Mouse (Mus musculus) heart, postnatal 0 days (tissue): ENCODE measurements around the gene Scaf8. TPM values are rescaled to one million over a fixed set of nuclear protein-coding genes. Genes with fewer than 3 reads are reported as not detected.

Source experiments
- ATAC-seq: fragments of 200-750 bp; cut with Nextera tagmentation; 2 replicates; pipeline ENCODE4 v1.8.0; 2017; ENCODE audit warnings: low read depth, moderate number of reproducible peaks, moderate library complexity; ENCODE audit not compliant: insufficient read depth
- DNase-seq: peaks from one replicate; pipeline ENCODE4 v3.0.0-alpha.2; 2016; ENCODE audit warnings: low spot score
- H3K27ac ChIP-seq: fragments of 300-500 bp; sonication (generic); 2 replicates; pipeline ENCODE4 v1.5.1; 2014; ENCODE audit warnings: low read depth, mild to moderate bottlenecking
- H3K27me3 ChIP-seq: fragments of 300-500 bp; sonication (generic); 2 replicates; pipeline ENCODE4 v1.6.1; 2014; ENCODE audit warnings: low read length, mixed read lengths; ENCODE audit not compliant: control insufficient read depth, insufficient read depth
- H3K36me3 ChIP-seq: fragments of 300-500 bp; sonication (generic); replicated peaks from 2 replicates; pipeline ENCODE4 v1.6.1; 2014; ENCODE audit warnings: low read length, mixed read lengths; ENCODE audit not compliant: control insufficient read depth, insufficient read depth
- H3K4me1 ChIP-seq: fragments of 300-500 bp; sonication (generic); 2 replicates; pipeline ENCODE4 v1.6.1; 2014; ENCODE audit warnings: antibody characterized with exemption; ENCODE audit not compliant: control insufficient read depth, insufficient read depth
- H3K4me2 ChIP-seq: fragments of 300-500 bp; sonication (generic); 2 replicates; pipeline ENCODE4 v1.6.1; 2014; ENCODE audit warnings: low read depth, mild to moderate bottlenecking, low read length, moderate library complexity
- H3K4me3 ChIP-seq: fragments of 300-500 bp; sonication (generic); 2 replicates; pipeline ENCODE4 v1.5.1; 2014; ENCODE audit warnings: low read depth, low read length
- H3K9ac ChIP-seq: fragments of 300-500 bp; sonication (generic); replicated peaks from 2 replicates; pipeline ENCODE4 v1.6.1; 2014; ENCODE audit warnings: low read depth, low read length, mixed read lengths
- H3K9me3 ChIP-seq: fragments of 300-500 bp; sonication (generic); replicated peaks from 2 replicates; pipeline ENCODE4 v1.6.1; 2016; ENCODE audit warnings: low read length; ENCODE audit not compliant: control insufficient read depth
- CTCF ChIP-seq: IDR thresholded peaks from 2 replicates; pipeline ENCODE4 v1.5.1; 2016; ENCODE audit warnings: antibody characterized with exemption, control low read depth, low read depth
- EP300 ChIP-seq: IDR thresholded peaks from 2 replicates; pipeline ENCODE4 v1.6.1; 2016; ENCODE audit warnings: antibody characterized with exemption, low read depth
- WGBS: fragments of 180-500 bp; shearing (Covaris S2); extraction: QIAGEN DNeasy Blood & Tissue Kit; methylation state at CpG from one replicate; pipeline ENCODE4 v1.1.7; 2014; 5-methylcytosine and 5-hydroxymethylcytosine counted together
- polyA plus RNA-seq: library from polyadenylated mRNA; unstranded; fragments of >200 nt; fragmentation: Nextera tagmentation; extraction: Ambion mirVana; gene quantifications from 2 replicates; pipeline ENCODE4 v1.2.1, GENCODE M21; 2015
- total RNA-seq: library from RNA; depleted of rRNA; stranded (reverse); fragments of >200 nt; gene quantifications from 2 replicates; pipeline ENCODE4 v1.2.3, GENCODE M21; 2014; ENCODE audit warnings: low replicate concordance

Scaf8 gene
- total and polyA plus RNA-seq, 2 experiments from 2014 or later, result 8.4 to 25.5 TPM

DNA sequence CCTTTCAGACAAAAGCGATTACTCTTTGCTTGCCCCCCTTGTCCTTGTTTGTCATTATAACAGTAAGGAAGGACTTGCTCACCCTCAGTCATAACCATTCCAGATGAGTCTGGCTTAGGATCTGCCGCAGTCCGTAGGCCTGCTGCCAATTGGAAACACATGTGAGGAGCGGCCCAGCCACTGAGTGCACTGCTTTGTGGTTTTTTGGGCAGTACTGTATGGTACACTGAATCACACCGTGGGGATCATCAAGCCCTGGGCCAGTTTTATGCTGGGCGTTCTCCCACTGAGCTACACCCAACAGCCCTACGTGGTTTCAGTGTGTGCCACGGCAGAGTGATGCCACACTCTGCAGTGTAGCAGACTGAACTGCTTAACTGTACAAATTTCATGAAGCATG, 85.6 kb downstream of the Scaf8 start:
- ATAC-seq, result no peak
- WGBS, result 92% methylated on average over 8 of the region's 8 CpGs

DNA sequence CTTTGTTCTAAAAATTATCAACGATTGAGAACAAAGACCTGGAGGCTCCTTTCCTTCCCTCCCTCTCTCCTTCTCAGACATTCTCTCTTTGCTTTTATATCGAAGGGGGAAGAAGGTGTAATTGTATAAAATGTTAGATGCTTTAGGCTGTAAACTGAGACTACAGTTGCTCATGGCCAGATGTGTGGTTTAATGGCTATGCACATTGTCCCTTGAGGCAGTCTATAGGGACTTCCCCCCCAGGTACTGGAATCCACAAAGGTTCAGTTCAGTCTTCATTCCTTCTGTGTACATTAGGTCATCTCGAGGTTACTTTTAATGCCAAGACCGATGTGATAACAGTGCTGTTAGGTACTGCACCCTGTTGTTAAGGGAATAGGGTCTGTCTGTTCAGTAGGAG, 89.1 kb downstream of the Scaf8 start:
- 80% methylated on average over 4 of the region's 4 CpGs for WGBS
- ATAC-seq (no peak), DNase-seq (no peak)
- Histone ChIP-seq H3K36me3 (peaks cover 8% of the 10 kb centered on the region; the same call in 1 of the 2 replicates), H3K9me3 (no peaks in the 10 kb centered on the region), H3K4me2 (no peak overlapping the region), H3K4me3 (no peak overlapping the region), H3K27ac (no peak overlapping the region), H3K27me3 (no peaks in the 10 kb centered on the region), H3K9ac (no peak overlapping the region), H3K4me1 (0 out of 2 replicates have a peak, but pooled peaks cover 6% of the 10 kb centered on the region)
- TF ChIP-seq CTCF, result no peak
- TF ChIP-seq EP300, result no peak

More for the DNA sequence above, 85.6 kb downstream of the Scaf8 start:
- TF ChIP-seq CTCF (no peak), EP300 (no peak)
- no peak for DNase-seq
- Histone ChIP-seq H3K4me3 (no peak overlapping the region), H3K36me3 (peaks cover 29% of the 10 kb centered on the region), H3K4me2 (no peak overlapping the region), H3K4me1 (no peaks in the 10 kb centered on the region), H3K27me3 (no peaks in the 10 kb centered on the region), H3K27ac (no peak overlapping the region), H3K9ac (no peak overlapping the region), H3K9me3 (no peaks in the 10 kb centered on the region)

DNA sequence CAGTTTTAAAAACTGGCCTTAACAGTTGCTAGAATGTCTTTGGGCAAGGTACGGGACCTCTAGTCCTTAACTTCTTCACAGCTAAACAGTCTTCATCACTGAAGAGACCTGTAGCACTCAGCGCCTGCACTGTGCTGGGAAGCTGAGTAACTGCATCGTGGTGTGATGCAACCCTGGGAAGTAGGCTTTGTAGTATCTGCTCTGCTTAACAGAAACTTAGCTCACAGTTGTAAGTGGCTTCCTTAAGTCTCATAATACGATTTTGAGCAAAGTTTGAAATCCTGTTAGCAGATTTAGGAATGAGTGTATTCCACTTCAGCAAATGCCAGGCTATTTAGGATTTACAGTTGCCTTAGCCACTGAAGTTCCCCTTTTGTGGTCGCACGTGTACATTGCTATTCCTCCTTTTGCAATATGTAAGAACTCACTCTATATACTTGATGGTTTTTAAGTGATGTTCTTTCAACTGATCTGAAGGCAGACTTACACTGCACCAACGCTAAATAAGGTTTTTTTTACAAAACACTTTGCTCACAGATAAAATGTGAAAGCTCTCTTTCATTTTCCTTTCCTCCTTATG, 90.1 kb downstream of the Scaf8 start:
- H3K9me3 ChIP-seq, result no peaks in the 10 kb centered on the region
- no peak overlapping the region for H3K4me3 ChIP-seq
- H3K4me2 ChIP-seq, result no peak overlapping the region
- TF ChIP-seq EP300, result no peak
- no peak for TF ChIP-seq CTCF
- WGBS, result 82% methylated on average over 7 of the region's 7 CpGs
- no peak for DNase-seq
- H3K36me3 ChIP-seq, result peaks cover 8% of the 10 kb centered on the region; the same call in 1 of the 2 replicates
- H3K27me3 ChIP-seq, result no peaks in the 10 kb centered on the region
- no peak overlapping the region for H3K9ac ChIP-seq
- no peak overlapping the region for H3K27ac ChIP-seq
- 0 out of 2 replicates have a peak, but pooled peaks cover 6% of the 10 kb centered on the region for H3K4me1 ChIP-seq
- ATAC-seq, result no peak

DNA sequence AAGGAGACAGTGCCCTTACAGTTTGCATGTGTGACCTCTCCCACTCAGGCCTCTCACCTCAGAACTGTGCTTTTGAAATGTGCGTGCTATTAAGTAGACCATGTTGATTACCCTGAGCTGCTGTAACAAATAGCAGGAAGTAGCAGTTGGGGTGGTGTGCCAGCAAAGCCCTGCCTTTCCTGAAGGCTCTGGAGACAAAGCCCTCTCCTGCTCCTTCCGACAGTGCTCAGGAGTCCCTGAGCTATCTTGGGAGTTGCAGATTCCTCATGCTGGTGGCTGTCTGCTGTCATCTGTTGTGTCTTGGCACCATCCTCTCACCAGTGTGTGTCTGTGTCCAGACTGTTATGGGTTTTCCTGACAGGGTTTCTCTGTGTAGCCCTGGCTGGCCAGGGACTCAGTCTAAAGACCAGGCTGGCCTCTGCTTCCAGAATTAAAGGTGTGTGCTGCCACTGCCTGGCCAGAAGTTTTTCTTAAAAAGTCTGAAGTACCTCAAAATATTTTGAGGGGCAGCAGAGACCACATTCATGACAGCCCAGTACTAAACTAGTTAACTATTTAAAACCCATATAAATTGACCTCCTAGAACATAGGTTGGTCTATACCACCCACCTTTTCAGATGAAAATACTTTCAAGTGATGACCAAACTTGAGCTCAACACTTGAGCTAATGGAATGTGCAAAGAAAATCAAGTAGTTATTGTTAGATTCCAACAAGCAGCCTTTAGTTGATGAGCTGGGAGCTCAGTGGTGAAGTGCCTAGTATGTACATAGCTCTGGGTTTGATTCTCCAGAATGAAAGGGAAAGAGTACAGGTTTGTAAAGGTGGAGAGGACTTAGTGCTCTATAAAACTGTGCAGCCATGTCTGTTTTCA, 92.0 kb downstream of the Scaf8 start:
- WGBS, result 25% methylated on average over 2 of the region's 2 CpGs
- no peak for DNase-seq
- H3K4me1 ChIP-seq, result 0 out of 2 replicates have a peak, but pooled peaks cover 6% of the 10 kb centered on the region
- H3K27me3 ChIP-seq, result no peaks in the 10 kb centered on the region
- H3K36me3 ChIP-seq, result peaks cover 3% of the 10 kb centered on the region; the same call in 1 of the 2 replicates
- no peaks in the 10 kb centered on the region for H3K9me3 ChIP-seq
- H3K9ac ChIP-seq, result no peak overlapping the region
- TF ChIP-seq CTCF, result no peak
- TF ChIP-seq EP300, result no peak
- H3K4me2 ChIP-seq, result no peak overlapping the region
- peak overlapping the region; percentile 56 for H3K27ac ChIP-seq
- ATAC-seq, result 0 out of 2 replicates have a peak, but pooled peaks have one; percentile 53
- H3K4me3 ChIP-seq, result no peak overlapping the region

DNA sequence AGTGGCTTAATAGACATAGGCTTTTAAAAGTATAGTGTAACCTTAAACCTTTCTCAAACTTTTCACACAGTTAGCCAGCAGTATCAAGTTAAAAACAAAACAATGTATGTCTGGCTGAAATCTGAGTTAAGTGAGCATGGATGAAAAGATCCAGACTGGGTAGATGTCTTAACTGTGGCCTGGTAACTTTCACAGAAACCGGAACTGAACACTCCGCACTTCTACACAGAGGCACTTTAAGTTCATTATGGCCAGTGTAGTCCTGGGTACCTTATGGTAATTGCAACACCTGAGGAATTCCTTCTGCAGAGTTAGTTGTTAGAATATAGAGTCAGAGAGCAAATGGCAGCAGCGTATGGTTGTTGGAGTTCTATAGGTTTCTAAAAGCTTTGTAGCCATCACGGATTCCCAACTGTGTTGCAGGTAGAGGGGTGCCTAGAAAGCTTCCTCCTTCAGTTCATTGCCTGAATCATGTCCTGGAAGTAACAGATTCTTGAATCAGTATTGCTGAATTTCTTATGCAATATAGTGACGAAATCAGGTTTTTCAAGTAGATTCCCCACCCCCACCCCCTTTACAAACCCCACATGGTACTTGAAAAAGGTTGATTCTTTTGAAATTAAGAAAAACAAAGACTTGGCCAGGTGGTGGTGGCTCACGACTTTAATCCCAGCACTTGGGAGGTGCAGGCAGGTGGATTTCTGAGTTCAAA, 92.9 kb downstream of the Scaf8 start:
- H3K9me3 ChIP-seq, result no peaks in the 10 kb centered on the region
- no peak overlapping the region for H3K4me2 ChIP-seq
- DNase-seq (no peak), ATAC-seq (no peak)
- no peak overlapping the region for H3K9ac ChIP-seq
- H3K4me3 ChIP-seq, result no peak overlapping the region
- H3K27ac ChIP-seq, result no peak overlapping the region
- 87% methylated on average over 6 of the region's 6 CpGs for WGBS
- H3K4me1 ChIP-seq, result 0 out of 2 replicates have a peak, but pooled peaks cover 6% of the 10 kb centered on the region
- TF ChIP-seq EP300, result no peak
- TF ChIP-seq CTCF, result no peak
- H3K27me3 ChIP-seq, result no peaks in the 10 kb centered on the region
- no peaks in the 10 kb centered on the region; the same call in 1 of the 2 replicates for H3K36me3 ChIP-seq
